Mouse (Mus musculus) brown adipose tissue, adult 24 weeks (tissue): ENCODE measurements around the gene Fat3. TPM values are rescaled to one million over a fixed set of nuclear protein-coding genes. Genes with fewer than 3 reads are reported as not detected.

Source experiments
- H3K27ac ChIP-seq: fragments of 200-500 bp; replicated peaks from 2 replicates; pipeline ENCODE4 v1.5.1; 2012; ENCODE audit warnings: low read depth, mild to moderate bottlenecking, low read length
- H3K4me1 ChIP-seq: fragments of 200-500 bp; 2 replicates; pipeline ENCODE4 v1.6.1; 2012; ENCODE audit warnings: low read length, mixed read lengths; ENCODE audit not compliant: control insufficient read depth, insufficient read depth, insufficient read length
- H3K4me3 ChIP-seq: fragments of 200-500 bp; 2 replicates; pipeline ENCODE4 v1.5.1; 2012; ENCODE audit warnings: low read depth, mild to moderate bottlenecking, low read length, moderate library complexity; ENCODE audit not compliant: insufficient read depth
- polyA plus RNA-seq: library from polyadenylated mRNA; stranded (reverse); fragments of >200 nt; gene quantifications from 2 replicates; pipeline ENCODE4 v1.2.4, GENCODE M21; 2012; ENCODE audit not compliant: missing spikeins, insufficient read depth, insufficient read length

Gene Fat3
- polyA plus RNA-seq, 1 experiment = not detected

DNA sequence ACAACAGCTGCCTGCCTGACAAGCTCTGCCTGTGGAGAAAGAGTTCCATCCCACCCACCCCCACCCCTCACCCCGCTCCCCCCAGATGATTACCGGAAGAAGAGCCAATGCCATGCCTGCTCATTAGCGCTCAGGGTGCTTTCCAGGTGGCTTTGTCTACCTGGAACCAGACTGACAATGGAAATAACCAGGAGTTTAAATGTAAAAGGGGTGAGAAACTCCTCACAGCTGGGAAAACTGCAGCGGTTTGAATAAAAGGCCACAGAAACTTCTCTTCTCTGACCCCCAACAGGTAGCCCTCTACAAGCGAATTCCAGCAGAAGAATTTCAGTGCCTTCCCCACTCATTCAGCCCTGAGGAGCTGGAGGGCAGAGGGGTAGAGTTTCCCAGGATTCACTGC lies 139.3 kb downstream of the Fat3 start:
- Histone ChIP-seq H3K27ac (no peak overlapping the region), H3K4me3 (no peak overlapping the region), H3K4me1 (no peaks in the 10 kb centered on the region)

DNA sequence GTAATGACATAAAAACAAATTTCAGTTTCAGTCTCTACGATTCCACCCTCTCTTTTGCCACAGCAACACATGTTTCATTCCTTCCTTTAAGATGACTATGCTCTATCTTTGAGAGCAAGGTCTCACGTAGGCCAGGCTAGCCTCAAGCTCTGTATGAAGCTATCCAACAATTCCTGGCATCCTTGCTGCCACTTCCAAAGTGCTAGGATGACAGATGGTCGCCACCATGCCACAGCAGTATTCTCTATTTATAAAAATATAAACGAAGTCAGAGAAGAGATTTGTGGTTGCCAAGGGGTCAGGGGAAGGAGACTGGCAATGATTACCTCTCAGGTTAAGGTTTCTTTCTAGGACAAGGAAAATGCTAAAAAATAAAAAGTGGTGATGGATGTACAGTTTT lies 144.4 kb downstream of the Fat3 start:
- Histone ChIP-seq H3K4me3 (no peak overlapping the region), H3K27ac (no peak overlapping the region), H3K4me1 (no peaks in the 10 kb centered on the region)

DNA sequence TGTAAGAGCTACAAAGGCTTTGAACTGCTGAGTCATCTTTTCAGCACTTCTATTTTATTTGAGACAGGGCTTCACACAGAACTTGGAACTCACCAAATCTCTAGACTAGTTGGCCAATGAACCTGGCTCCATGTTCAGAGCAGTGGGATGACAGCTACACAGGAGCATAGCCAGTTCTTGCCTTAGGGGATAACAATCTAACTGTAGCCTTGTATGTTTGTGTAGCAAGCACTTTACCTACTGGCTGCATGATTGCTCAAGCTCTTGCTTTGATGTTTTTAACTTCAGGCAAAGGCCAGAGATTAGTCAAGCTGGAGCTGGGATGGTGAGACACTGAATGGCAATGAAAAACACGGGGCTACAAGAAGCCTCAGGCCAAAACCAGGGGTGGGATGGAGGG lies 146.2 kb downstream of the Fat3 start:
- Histone ChIP-seq H3K4me1 (no peaks in the 10 kb centered on the region), H3K27ac (no peak overlapping the region), H3K4me3 (no peak overlapping the region)

DNA sequence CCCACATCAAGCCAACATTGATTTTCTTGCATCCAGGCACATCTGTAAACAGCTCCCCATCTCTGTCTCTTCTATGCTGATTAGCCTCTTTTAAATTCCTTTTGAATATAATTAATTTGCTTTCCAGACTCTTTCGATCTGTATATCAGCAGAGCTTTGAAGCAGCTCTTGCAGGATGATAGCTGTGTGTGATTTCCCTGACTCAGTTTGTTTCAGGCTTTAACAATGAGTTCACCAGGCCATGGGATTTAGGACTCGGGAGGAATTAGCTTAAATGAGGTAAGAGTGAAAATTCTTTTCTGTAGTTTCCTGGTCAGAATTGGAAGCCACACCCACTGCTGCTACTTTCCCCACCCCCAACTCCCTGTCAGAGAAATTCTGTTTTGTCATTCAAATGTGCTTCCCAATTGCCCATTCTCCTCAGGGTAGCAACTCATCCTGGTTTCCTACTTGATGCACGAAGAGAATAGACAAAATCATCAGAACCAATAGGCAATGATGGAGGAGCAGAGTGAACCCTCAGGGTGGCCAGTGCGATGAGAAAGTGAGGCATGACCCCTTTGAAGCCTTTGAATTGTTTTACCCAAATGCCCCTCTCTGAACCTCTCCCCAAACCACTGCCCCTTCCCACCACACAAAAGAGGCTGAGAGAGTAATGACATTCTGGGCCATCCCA lies 147.9 kb downstream of the Fat3 start:
- Histone ChIP-seq H3K4me3 (no peak overlapping the region), H3K27ac (no peak overlapping the region), H3K4me1 (no peaks in the 10 kb centered on the region)

DNA sequence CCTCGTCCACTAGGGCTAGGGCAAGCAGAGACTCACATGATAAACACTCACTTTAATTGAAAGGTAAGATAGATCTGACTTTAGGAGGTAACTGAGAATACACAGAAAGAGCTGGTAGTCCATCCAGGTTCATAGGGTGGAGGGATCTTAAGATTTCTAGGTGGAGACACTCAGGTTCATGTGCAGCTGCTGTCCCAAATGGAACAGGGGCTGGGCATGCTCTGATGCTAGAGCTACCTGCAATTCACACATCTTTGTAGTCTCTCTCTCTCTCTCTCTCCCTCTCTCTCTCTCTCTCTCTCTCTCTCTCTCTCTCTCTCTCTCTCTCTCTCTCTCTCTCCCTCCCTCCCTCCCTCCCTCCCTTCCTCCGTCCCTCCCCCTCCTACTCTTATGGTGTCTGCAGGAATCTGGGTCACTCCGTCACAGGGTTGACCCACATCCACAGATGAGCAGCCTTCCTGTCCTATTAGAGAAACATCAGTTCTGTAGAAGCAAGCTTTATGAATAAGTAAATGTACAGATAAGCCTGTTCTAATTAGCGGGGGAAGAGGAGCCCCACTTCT lies 148.5 kb downstream of the Fat3 start:
- no peak overlapping the region for H3K27ac ChIP-seq
- no peaks in the 10 kb centered on the region for H3K4me1 ChIP-seq
- H3K4me3 ChIP-seq = no peak overlapping the region

DNA sequence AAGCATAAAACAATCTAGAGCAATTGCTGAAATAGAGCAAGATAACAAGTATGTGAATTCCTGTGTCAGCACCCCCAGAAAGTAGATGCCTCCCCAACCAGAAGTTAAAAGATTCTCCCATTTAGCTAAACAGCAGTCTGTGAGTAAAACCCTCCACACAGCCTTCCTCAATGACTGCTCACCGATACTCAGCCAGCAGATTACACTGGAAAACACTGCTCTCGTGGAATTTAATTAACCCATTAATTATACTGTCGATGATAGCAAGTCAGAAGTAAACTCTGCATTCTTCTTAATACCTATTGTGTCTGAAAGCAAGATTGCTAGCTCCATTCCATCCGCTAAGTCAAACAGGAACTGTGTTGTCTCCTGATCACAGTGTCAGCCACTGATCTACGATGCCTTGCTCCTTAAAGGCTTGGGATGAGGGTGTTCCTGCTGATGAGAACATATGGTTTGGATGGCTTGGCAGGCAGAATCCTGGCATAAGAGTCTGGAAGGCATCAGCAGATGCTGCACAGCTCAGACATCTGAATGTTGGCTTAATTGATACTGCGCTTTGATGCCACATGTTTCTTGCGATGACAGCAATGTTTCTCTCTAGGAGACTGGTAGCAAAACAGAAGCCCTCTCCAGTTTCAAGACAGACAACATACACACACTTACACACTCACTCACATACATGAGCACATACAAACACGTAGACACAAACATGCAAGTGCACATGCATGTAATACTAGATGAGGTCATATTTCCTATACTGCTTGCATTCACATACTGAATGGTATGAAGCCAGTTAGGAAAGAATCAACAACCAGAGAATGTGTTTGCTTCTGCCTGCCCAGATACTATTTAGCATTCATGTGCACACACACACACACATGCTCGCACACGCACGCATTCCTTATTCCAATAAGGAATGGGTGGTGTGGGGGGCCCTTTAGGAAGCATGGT lies 155.9 kb downstream of the Fat3 start:
- Histone ChIP-seq H3K4me1 (no peaks in the 10 kb centered on the region), H3K4me3 (no peak overlapping the region), H3K27ac (no peak overlapping the region)

DNA sequence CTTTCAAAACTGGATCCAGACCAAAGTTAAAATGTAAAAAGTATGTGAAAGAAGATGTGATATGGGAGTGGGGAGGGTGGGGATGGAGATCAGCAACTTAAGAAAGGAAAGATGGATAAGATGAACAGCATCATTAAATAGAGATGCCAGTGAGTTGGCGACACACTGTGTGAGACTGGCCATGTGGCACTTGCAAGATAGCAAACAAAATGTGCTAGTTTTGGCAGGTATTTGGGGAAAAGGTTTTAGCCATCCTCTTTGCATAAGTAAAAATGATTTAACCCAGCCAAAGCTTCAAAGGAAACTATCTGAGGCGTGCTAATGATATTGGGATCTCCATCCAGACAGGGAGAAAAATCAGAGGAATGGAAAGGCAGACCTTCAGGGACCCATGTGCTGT lies 157.9 kb downstream of the Fat3 start:
- H3K4me3 ChIP-seq = no peak overlapping the region
- no peak overlapping the region for H3K27ac ChIP-seq
- H3K4me1 ChIP-seq = no peaks in the 10 kb centered on the region

DNA sequence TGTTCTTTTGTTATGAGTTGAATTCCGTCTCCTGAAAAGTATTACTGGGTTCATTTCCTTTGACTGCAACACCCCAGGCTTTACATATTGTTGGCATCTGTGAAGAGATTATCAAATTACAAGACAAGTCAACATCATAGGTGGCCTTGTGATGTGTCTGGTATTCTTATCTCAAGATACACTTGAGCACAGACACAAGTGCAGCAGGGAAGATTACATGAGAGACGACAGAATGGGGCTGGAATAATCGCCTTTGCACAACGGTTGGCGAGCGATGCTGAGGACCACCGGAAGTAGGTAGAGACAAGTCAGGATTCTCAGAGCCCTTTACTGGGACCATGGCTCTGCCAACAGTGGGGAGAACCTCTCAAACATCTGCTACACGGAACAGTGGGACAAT lies 158.5 kb downstream of the Fat3 start:
- Histone ChIP-seq H3K27ac (no peak overlapping the region), H3K4me3 (no peak overlapping the region), H3K4me1 (no peaks in the 10 kb centered on the region)

DNA sequence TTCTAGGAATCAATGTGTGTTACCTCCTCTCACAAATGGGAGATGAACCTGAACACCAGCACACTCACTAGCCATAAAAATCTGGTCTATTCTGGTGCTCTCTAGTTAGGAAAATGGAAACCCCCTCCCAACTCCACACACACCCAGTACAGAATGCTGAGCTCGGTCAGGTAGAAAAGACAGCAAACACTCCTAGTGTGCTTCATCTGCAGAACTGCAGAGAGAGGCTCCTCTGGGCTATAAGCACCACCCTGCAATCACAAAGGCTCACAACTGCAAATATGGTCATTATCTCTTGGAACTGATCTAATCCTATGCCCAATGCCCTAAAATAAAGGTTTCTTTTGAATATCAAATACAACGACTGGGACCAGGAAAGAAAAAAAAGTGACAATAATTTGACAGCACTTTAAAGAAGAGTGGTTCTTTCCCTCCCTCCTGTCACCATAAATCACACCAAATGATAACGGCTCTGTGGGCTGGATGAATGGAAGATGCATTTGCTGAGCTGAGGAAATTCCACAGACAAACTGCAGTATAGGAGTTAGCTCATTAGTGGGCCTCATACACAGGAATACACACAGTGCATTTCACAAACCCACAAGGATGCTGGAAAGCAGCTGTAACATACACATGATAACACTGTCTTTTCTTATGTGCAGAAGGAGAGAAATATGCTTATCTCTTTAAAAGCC lies 170.6 kb downstream of the Fat3 start:
- Histone ChIP-seq H3K4me3 (no peak overlapping the region), H3K4me1 (no peaks in the 10 kb centered on the region), H3K27ac (no peak overlapping the region)

DNA sequence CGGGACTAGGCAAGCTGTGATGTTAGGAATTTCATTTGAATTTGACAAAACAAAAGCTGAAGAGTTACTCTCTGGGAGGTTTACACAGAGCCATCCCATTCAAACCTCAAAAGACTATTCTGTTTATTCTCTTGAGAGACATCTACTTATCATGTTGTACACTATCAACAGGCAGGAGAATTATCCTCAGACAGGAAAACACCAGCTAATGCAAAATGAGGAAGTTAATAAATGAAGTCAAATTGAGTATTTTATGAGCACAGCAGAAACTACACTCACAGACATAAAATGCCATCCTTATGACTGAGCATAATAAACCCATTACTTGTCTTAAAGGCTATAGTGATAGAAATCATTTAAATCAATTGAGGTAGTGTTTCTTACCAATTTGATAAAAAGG lies 182.1 kb downstream of the Fat3 start:
- no peaks in the 10 kb centered on the region for H3K4me1 ChIP-seq
- H3K27ac ChIP-seq = no peak overlapping the region
- H3K4me3 ChIP-seq = no peak overlapping the region

DNA sequence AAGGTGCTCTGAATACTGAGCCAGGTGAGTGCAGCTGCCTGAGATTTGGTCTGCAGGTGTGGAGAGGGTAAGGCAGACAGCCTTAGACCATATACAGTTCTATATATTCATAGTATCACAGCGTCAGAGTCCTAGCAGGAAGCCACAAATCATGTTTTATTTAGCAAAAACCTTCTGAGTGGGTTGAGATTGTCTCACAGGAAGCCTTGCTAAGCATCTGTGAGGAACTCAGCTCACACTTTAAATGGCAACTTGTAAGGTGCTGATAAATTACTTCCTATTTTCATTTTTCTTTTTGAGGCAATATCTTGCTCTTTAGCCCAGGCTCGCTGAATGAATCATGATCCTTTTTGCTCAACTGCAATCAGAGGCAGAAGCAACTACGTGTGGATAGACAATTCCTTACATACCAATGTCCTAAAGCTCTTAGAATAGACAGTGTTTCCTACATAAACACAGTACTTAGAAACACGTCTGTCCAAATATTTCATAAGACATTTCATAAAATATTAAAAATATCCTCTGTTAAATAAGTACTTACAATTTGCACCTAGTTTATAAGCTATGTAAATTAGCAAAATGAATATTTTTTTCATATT lies 188.4 kb downstream of the Fat3 start:
- H3K4me1 ChIP-seq = no peaks in the 10 kb centered on the region
- H3K27ac ChIP-seq = no peak overlapping the region
- no peak overlapping the region for H3K4me3 ChIP-seq

DNA sequence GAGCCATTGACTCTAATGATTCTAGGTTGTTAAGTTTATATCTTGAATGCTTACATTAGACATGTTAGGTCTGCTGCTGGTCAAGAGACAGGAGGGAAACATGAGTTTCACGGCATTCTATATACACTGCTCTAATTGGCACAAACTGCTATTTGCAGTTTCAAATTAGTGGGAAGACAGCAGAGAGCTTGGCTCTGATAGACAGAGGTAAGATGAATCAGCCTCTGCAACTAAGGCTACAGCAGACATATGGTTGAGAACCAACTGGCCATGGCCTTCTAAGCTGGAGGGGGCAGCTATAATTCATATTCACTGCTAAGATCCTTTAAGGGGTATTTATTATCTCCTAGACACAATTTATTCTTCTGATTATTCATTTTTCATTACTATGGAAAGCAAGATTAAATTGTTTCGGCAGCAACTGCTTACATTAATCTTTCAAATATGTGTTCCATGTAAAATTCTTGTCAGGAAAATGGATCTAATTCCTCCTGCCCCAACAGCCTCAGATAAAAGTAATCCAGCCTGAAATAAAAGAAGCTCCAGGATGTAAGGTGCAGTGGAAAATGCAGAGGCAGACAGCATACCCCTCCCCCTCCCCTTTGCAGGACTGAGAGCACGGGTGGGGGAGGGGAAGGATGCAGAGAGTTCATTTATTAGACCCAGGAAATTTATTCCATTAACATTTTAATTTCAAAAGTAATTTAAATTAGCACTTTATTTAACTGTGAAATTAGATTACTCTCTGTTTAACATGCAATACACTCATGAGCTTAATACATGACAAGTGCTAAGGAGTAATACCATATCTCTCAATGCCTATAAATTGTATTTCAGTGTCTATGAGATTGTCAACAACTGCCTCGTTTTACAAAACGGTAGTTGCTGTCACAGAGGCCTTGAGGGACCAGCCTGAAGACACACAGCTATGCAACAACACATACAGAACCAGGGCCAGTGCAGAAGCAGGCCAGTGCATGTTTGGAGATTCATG lies 189.9 kb downstream of the Fat3 start:
- Histone ChIP-seq H3K27ac (no peak overlapping the region), H3K4me3 (no peak overlapping the region), H3K4me1 (no peaks in the 10 kb centered on the region)

DNA sequence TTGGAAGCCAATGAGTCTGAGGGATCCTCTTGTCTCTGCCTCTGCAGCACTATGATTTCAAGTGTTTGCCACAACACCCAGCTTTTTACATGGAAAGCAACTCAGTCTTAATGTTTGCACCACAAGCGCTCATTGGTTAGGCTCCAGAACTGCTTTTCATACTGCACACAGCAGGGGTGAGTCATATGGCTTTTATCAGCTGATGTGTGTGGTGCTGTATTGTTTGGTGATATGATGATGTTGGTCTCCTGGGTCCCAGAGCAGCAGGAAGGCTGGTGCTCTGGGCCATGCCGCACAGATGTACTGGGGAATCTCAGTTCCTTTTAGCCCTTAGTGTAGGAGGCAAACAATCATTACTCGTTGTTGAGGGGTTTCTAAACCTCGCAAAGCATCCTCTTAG lies 190.8 kb downstream of the Fat3 start:
- H3K27ac ChIP-seq = no peak overlapping the region
- H3K4me1 ChIP-seq = peaks cover 3% of the 10 kb centered on the region; the same call in 1 of the 2 replicates
- no peak overlapping the region for H3K4me3 ChIP-seq

DNA sequence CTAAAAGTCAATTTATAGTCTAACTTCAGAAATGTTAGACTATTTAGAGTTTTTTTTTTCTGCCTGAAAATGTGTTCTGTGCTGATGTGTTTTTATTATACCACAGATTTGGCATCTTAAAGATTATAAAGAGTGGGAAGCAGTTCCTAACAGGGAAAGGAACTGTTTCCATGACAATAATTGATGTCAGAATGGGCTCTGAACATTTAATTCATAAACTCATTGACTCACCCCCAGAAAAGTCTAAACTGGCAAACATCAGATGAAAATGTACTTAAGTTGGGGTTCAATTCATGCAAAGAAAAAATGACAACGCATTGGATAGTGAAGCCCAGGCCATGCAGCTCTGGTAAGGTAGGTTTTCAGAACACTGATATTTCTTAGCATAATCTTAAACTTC lies 193.3 kb downstream of the Fat3 start:
- Histone ChIP-seq H3K4me3 (no peak overlapping the region), H3K4me1 (peaks cover 3% of the 10 kb centered on the region; the same call in 1 of the 2 replicates), H3K27ac (no peak overlapping the region)
